Mouse (Mus musculus) limb, embryonic 13.5 days (tissue): ENCODE results near the gene Klhl32. TPM values are rescaled to one million over a fixed set of nuclear protein-coding genes. Genes with fewer than 3 reads are reported as not detected.
"Not testable (repeated sequence)": the region's sequence is repeated elsewhere in the genome, so short reads cannot be mapped to it uniquely, and the experiment has no call there.

Experiments
- ATAC-seq: fragments of 200-750 bp; cut with Nextera tagmentation; 2 replicates; pipeline ENCODE4 v1.8.0; 2017; ENCODE audit warnings: low read depth, moderate number of reproducible peaks, moderate TSS enrichment; ENCODE audit not compliant: low FRiP score
- H3K27ac ChIP-seq: fragments of 300-500 bp; sonication (generic); 2 replicates; pipeline ENCODE4 v1.5.1; 2015; ENCODE audit warnings: inconsistent platforms, mild to moderate bottlenecking, moderate library complexity
- H3K27me3 ChIP-seq: fragments of 300-500 bp; sonication (generic); 2 replicates; pipeline ENCODE4 v1.6.1; 2015; ENCODE audit warnings: mild to moderate bottlenecking, inconsistent platforms
- H3K36me3 ChIP-seq: fragments of 300-500 bp; sonication (generic); 2 replicates; pipeline ENCODE4 v1.6.1; 2015; ENCODE audit warnings: inconsistent platforms, mild to moderate bottlenecking, moderate library complexity
- H3K4me1 ChIP-seq: fragments of 300-500 bp; sonication (generic); 2 replicates; pipeline ENCODE4 v1.6.1; 2015; ENCODE audit warnings: inconsistent platforms
- H3K4me2 ChIP-seq: fragments of 300-500 bp; sonication (generic); replicated peaks from 2 replicates; pipeline ENCODE4 v1.6.1; 2015; ENCODE audit warnings: inconsistent platforms, mild to moderate bottlenecking, moderate library complexity
- H3K4me3 ChIP-seq: fragments of 300-500 bp; sonication (generic); 2 replicates; pipeline ENCODE4 v1.5.1; 2015; ENCODE audit warnings: moderate library complexity, mild to moderate bottlenecking, inconsistent platforms
- H3K9ac ChIP-seq: fragments of 300-500 bp; sonication (generic); 2 replicates; pipeline ENCODE4 v1.6.1; 2015; ENCODE audit warnings: mild to moderate bottlenecking, inconsistent platforms
- H3K9me3 ChIP-seq: fragments of 300-500 bp; sonication (generic); 2 replicates; pipeline ENCODE4 v1.6.1; 2016; ENCODE audit warnings: inconsistent platforms
- WGBS: fragments of 180-500 bp; shearing (Covaris S2); methylation state at CpG from one replicate; pipeline ENCODE4 v1.1.7; 2015; 5-methylcytosine and 5-hydroxymethylcytosine counted together
- polyA plus RNA-seq: library from polyadenylated mRNA; unstranded; fragments of >200 nt; fragmentation: Nextera tagmentation; extraction: Ambion mirVana; gene quantifications from 2 replicates; pipeline ENCODE4 v1.2.1, GENCODE M21; 2015

The Klhl32 gene
- polyA plus RNA-seq, result 4.9 and 5.3 TPM in 2 replicates

- H3K36me3 ChIP-seq, result no peaks in the 10 kb centered on the region
- peak; percentile 90 for ATAC-seq
- H3K9ac ChIP-seq, result peak within 1 kb of the TSS; percentile 63
- under 1% methylated on average over 52 of the region's 63 CpGs for WGBS
- H3K27me3 ChIP-seq, result no peaks in the 10 kb centered on the region
- peak within 1 kb of the TSS; percentile 48; the same call in 1 of the 2 replicates for H3K27ac ChIP-seq
- peak within 1 kb of the TSS; percentile 71 for H3K4me3 ChIP-seq
- H3K4me2 ChIP-seq, result peak within 1 kb of the TSS; percentile 96
- H3K4me1 ChIP-seq, result peaks cover 8% of the 10 kb centered on the region; the same call in 1 of the 2 replicates
- no peaks in the 10 kb centered on the region for H3K9me3 ChIP-seq
Observed at GRCm38 (mm10) chr4:24850401-24851325, at the start of gene Klhl32. TSS of gene Klhl32 (minus strand) at chr4:24851124.

- peak overlapping the region; percentile 84 for H3K4me3 ChIP-seq
- H3K36me3 ChIP-seq, result peaks cover 30% of the 10 kb centered on the region
- no peak overlapping the region for H3K27ac ChIP-seq
- H3K4me2 ChIP-seq, result peak overlapping the region; percentile 78
- H3K9me3 ChIP-seq, result no peaks in the 10 kb centered on the region
- WGBS, result 10% methylated on average over 4 of the region's 4 CpGs
- no peak for ATAC-seq
- no peaks in the 10 kb centered on the region for H3K27me3 ChIP-seq
- peaks cover 12% of the 10 kb centered on the region for H3K4me1 ChIP-seq
- H3K9ac ChIP-seq, result no peak overlapping the region
Observed at GRCm38 (mm10) chr4:24899146-24899545, 48.2 kb upstream of the Klhl32 start.

GRCm38 (mm10) chr4:24898636-24899035 is 47.7 kb upstream of the Klhl32 start:
- no peaks in the 10 kb centered on the region for H3K27me3 ChIP-seq
- WGBS, result 19% methylated on average over 8 of the region's 8 CpGs
- H3K4me3 ChIP-seq, result peak overlapping the region; percentile 84
- peak overlapping the region; percentile 85 for H3K9ac ChIP-seq
- H3K27ac ChIP-seq, result no peak overlapping the region
- H3K9me3 ChIP-seq, result no peaks in the 10 kb centered on the region
- peaks cover 28% of the 10 kb centered on the region for H3K36me3 ChIP-seq
- ATAC-seq, result no peak
- H3K4me2 ChIP-seq, result peak overlapping the region; percentile 78
- peaks cover 12% of the 10 kb centered on the region for H3K4me1 ChIP-seq

GRCm38 (mm10) chr4:24897851-24898515 is 47.1 kb upstream of the Klhl32 start, which contains the start of gene Ndufaf4:
TSS of gene Ndufaf4 (plus strand) at chr4:24898083.
- under 1% methylated on average over 58 of the region's 58 CpGs for WGBS

GRCm38 (mm10) chr4:24897351-24897750 is 46.4 kb upstream of the Klhl32 start:
- no peaks in the 10 kb centered on the region; the same call in 1 of the 2 replicates for H3K9me3 ChIP-seq
- peak overlapping the region; percentile 84 for H3K4me3 ChIP-seq
- 20% methylated on average over 7 of the region's 7 CpGs for WGBS
- peak overlapping the region; percentile 78 for H3K4me2 ChIP-seq
- H3K9ac ChIP-seq, result peak overlapping the region; percentile 26; the same call in 1 of the 2 replicates
- H3K27ac ChIP-seq, result no peak overlapping the region
- H3K27me3 ChIP-seq, result no peaks in the 10 kb centered on the region
- peak; percentile 8; the same call in 1 of the 2 replicates for ATAC-seq
- H3K4me1 ChIP-seq, result peaks cover 12% of the 10 kb centered on the region
- peaks cover 16% of the 10 kb centered on the region for H3K36me3 ChIP-seq

More at GRCm38 (mm10) chr4:24897851-24898515, 47.1 kb upstream of the Klhl32 start, which contains the start of gene Ndufaf4:
- no peaks in the 10 kb centered on the region for H3K9me3 ChIP-seq
- H3K4me2 ChIP-seq, result peak within 1 kb of the TSS; percentile 78
- peak within 1 kb of the TSS; percentile 84 for H3K4me3 ChIP-seq
- peak within 1 kb of the TSS; percentile 85 for H3K9ac ChIP-seq
- peaks cover 21% of the 10 kb centered on the region for H3K36me3 ChIP-seq
- peak; percentile 97 for ATAC-seq
- peaks cover 12% of the 10 kb centered on the region for H3K4me1 ChIP-seq
- no peak within 1 kb of the TSS for H3K27ac ChIP-seq
- no peaks in the 10 kb centered on the region for H3K27me3 ChIP-seq

- WGBS, result 0% methylated on average over 1 of the region's 1 CpGs
- no peaks in the 10 kb centered on the region for H3K27me3 ChIP-seq
- H3K9me3 ChIP-seq, result no peaks in the 10 kb centered on the region; the same call in 1 of the 2 replicates
- H3K36me3 ChIP-seq, result peaks cover 13% of the 10 kb centered on the region
- H3K4me3 ChIP-seq, result no peak overlapping the region
- H3K27ac ChIP-seq, result no peak overlapping the region
- peaks cover 12% of the 10 kb centered on the region for H3K4me1 ChIP-seq
- no peak overlapping the region for H3K9ac ChIP-seq
- H3K4me2 ChIP-seq, result no peak overlapping the region
- ATAC-seq, result no peak
Observed at GRCm38 (mm10) chr4:24896829-24897228, 45.9 kb upstream of the Klhl32 start.

GRCm38 (mm10) chr4:24894625-24895024 is 43.7 kb upstream of the Klhl32 start:
- Histone ChIP-seq H3K4me2 (no peak overlapping the region), H3K27me3 (no peaks in the 10 kb centered on the region), H3K27ac (no peak overlapping the region), H3K9ac (no peak overlapping the region), H3K9me3 (peaks cover 6% of the 10 kb centered on the region; the same call in 1 of the 2 replicates), H3K4me1 (peaks cover 12% of the 10 kb centered on the region), H3K4me3 (no peak overlapping the region), H3K36me3 (no peaks in the 10 kb centered on the region)
- 70% methylated on average over 4 of the region's 4 CpGs for WGBS
- no peak for ATAC-seq

GRCm38 (mm10) chr4:24892293-24892692 is 41.4 kb upstream of the Klhl32 start:
- not testable (repeated sequence) for H3K9ac ChIP-seq, H3K9me3 ChIP-seq, H3K4me3 ChIP-seq, H3K4me1 ChIP-seq, H3K4me2 ChIP-seq, H3K27ac ChIP-seq, ATAC-seq, H3K27me3 ChIP-seq, H3K36me3 ChIP-seq
- 75% methylated on average over 2 of the region's 2 CpGs for WGBS

- not testable (repeated sequence) for H3K9ac ChIP-seq, ATAC-seq, H3K4me2 ChIP-seq, H3K27ac ChIP-seq, H3K4me1 ChIP-seq, H3K27me3 ChIP-seq, H3K4me3 ChIP-seq, H3K36me3 ChIP-seq, H3K9me3 ChIP-seq
- WGBS, result 57% methylated on average over 2 of the region's 2 CpGs
Observed at GRCm38 (mm10) chr4:24889386-24889785, 38.5 kb upstream of the Klhl32 start.

GRCm38 (mm10) chr4:24869230-24869629 is 18.3 kb upstream of the Klhl32 start:
- no peak for ATAC-seq
- H3K4me3 ChIP-seq, result no peak overlapping the region
- H3K4me2 ChIP-seq, result no peak overlapping the region
- H3K27me3 ChIP-seq, result no peaks in the 10 kb centered on the region
- H3K36me3 ChIP-seq, result no peaks in the 10 kb centered on the region
- WGBS, result 54% methylated on average over 4 of the region's 4 CpGs
- no peak overlapping the region for H3K27ac ChIP-seq
- no peak overlapping the region for H3K9ac ChIP-seq
- H3K4me1 ChIP-seq, result no peaks in the 10 kb centered on the region
- no peaks in the 10 kb centered on the region for H3K9me3 ChIP-seq

- H3K27ac ChIP-seq, result no peak overlapping the region
- H3K36me3 ChIP-seq, result no peaks in the 10 kb centered on the region
- no peak for ATAC-seq
- H3K9ac ChIP-seq, result no peak overlapping the region
- 41% methylated on average over 6 of the region's 6 CpGs for WGBS
- no peak overlapping the region for H3K4me2 ChIP-seq
- no peaks in the 10 kb centered on the region for H3K27me3 ChIP-seq
- H3K9me3 ChIP-seq, result no peaks in the 10 kb centered on the region
- no peaks in the 10 kb centered on the region for H3K4me1 ChIP-seq
- H3K4me3 ChIP-seq, result no peak overlapping the region
Observed at GRCm38 (mm10) chr4:24865691-24866090, 14.8 kb upstream of the Klhl32 start.

GRCm38 (mm10) chr4:24847406-24847805 is 3.5 kb downstream of the Klhl32 start:
- H3K4me3 ChIP-seq, result no peak overlapping the region
- H3K27ac ChIP-seq, result no peak overlapping the region
- 83% methylated on average over 2 of the region's 2 CpGs for WGBS
- no peak overlapping the region for H3K4me2 ChIP-seq
- H3K9ac ChIP-seq, result no peak overlapping the region
- H3K27me3 ChIP-seq, result no peaks in the 10 kb centered on the region
- H3K36me3 ChIP-seq, result no peaks in the 10 kb centered on the region
- peaks cover 8% of the 10 kb centered on the region; the same call in 1 of the 2 replicates for H3K4me1 ChIP-seq
- no peak for ATAC-seq
- no peaks in the 10 kb centered on the region for H3K9me3 ChIP-seq
